Mouse (Mus musculus) G1E (cell line): ENCODE results near the gene Arid3a.
A peak's percentile ranks its signal among the peaks of the same experiment; 100 is the strongest.

Source experiments
- CTCF ChIP-seq: IDR thresholded peaks from 2 replicates; pipeline ENCODE4 v1.5.1; 2012; ENCODE audit warnings: low read depth, low read length, inconsistent platforms, mixed read lengths
- GATA1 ChIP-seq: IDR thresholded peaks from 2 replicates; pipeline ENCODE4 v1.6.1; 2012; ENCODE audit warnings: borderline replicate concordance, low read length, inconsistent platforms, mixed read lengths
- POLR2AphosphoS5 ChIP-seq: IDR thresholded peaks from 2 replicates; pipeline ENCODE4 v1.6.1; 2012; ENCODE audit warnings: low read depth, low read length, inconsistent platforms; ENCODE audit not compliant: insufficient replicate concordance
- TAL1 ChIP-seq: conservative IDR thresholded peaks from 2 replicates; pipeline ENCODE4 v1.6.1; 2012; ENCODE audit warnings: low read depth, low read length, inconsistent platforms, mixed read lengths

DNA sequence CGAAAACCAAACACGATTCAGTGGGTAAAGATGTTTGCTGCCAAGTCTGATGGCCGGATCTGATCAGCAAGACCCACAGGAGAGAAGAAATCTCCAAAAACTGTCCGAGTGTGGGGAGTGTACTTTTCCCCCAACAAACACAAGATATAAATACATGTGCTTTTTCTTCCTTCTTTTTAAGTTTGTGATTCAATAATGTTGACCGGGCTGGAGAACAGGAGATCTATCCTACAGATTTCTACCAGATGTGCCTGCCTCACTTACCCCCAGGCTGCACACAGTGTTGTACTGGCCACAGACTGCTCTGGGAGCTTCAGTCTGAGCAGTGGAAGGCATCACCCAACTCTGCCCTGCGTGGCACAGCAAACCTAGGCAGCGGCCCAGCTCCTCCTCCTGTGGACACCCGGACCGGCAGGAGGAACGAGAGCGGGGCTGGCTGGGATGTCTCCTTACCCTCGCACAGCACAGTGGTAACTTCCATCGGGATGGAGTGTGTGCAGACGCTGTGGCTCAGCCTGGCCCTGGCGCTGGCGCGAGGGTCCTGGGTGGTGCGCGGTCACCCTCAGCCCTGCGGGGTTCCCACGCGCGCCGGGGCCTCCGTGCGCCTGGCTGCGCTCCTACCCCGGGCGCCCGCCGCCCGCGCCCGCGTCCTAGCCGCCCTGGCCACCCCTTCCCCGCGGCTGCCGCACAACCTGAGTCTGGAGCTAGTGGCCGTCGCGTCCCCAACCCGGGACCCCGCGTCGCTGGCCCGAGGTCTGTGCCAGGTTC, 43.8 kb downstream of the Arid3a start, which contains the start of gene Grin3b:
- TF ChIP-seq CTCF (no peak), GATA1 (no peak), POLR2AphosphoS5 (0 out of 2 replicates have a peak, but pooled peaks have one; percentile 60), TAL1 (no peak)
